Mouse (Mus musculus) liver, embryonic 14.5 days (tissue): ENCODE data around the gene Zscan4d. TPM values are rescaled to one million over a fixed set of nuclear protein-coding genes. Genes with fewer than 3 reads are reported as not detected.
"Not testable (repeated sequence)": the region's sequence is repeated elsewhere in the genome, so short reads cannot be mapped to it uniquely, and the experiment has no call there.

ENCODE experiments used
- ATAC-seq: fragments of 200-750 bp; cut with Nextera tagmentation; 2 replicates; pipeline ENCODE4 v1.8.0; 2017; ENCODE audit warnings: moderate number of reproducible peaks, mild to moderate bottlenecking, moderate library complexity; ENCODE audit not compliant: insufficient read depth
- DNase-seq, 3 experiments: peaks; one replicate each; pipeline ENCODE4 v3.0.0-alpha.2; 2012 to 2013; ENCODE audit warnings: low read depth in 3 of 3, low spot score in 3 of 3
- H3K27ac ChIP-seq: fragments of 300-500 bp; sonication (generic); 2 replicates; pipeline ENCODE4 v1.5.1; 2014; ENCODE audit warnings: moderate library complexity, mild to moderate bottlenecking, control low read depth, inconsistent platforms
- H3K27me3 ChIP-seq: fragments of 300-500 bp; sonication (generic); 2 replicates; pipeline ENCODE4 v1.6.1; 2014; ENCODE audit warnings: mild to moderate bottlenecking, low read length, moderate library complexity; ENCODE audit not compliant: control insufficient read depth, insufficient read depth
- H3K36me3 ChIP-seq: fragments of 300-500 bp; sonication (generic); replicated peaks from 2 replicates; pipeline ENCODE4 v1.6.1; 2014; ENCODE audit warnings: low read depth; ENCODE audit not compliant: control insufficient read depth, insufficient read depth
- H3K4me1 ChIP-seq, 2 experiments: fragments of 200-500 bp in 1 of 2; fragments of 300-500 bp in 1 of 2; sonication (generic) in 1 of 2; replicated peaks; 2 replicates each; pipeline ENCODE4 v1.6.1; 2012 to 2014; ENCODE audit warnings: antibody characterized with exemption in 1 of 2, inconsistent platforms in 1 of 2, low read length in 1 of 2; ENCODE audit not compliant: control insufficient read depth in 2 of 2, insufficient read depth in 2 of 2
- H3K4me2 ChIP-seq: fragments of 300-500 bp; sonication (generic); 2 replicates; pipeline ENCODE4 v1.6.1; 2014; ENCODE audit warnings: low read depth, mild to moderate bottlenecking, control low read depth, moderate library complexity
- H3K4me3 ChIP-seq, 2 experiments: fragments of 200-500 bp in 1 of 2; fragments of 300-500 bp in 1 of 2; sonication (generic) in 1 of 2; 2 replicates each; pipeline ENCODE4 v1.5.1; 2012 to 2014; ENCODE audit warnings: low read depth in 2 of 2, low read length in 2 of 2, mild to moderate bottlenecking in 2 of 2, control low read depth in 1 of 2, inconsistent platforms in 1 of 2, moderate library complexity in 1 of 2; ENCODE audit not compliant: insufficient read depth in 1 of 2
- H3K9ac ChIP-seq: fragments of 300-500 bp; sonication (generic); replicated peaks from 2 replicates; pipeline ENCODE4 v1.6.1; 2014; ENCODE audit warnings: mild to moderate bottlenecking, control low read depth, moderate library complexity
- H3K9me3 ChIP-seq: fragments of 300-500 bp; sonication (generic); 2 replicates; pipeline ENCODE4 v1.6.1; 2016; ENCODE audit warnings: low read length, mixed read lengths; ENCODE audit not compliant: control insufficient read depth
- WGBS: fragments of 180-500 bp; shearing (Covaris S2); extraction: QIAGEN DNeasy Blood & Tissue Kit; methylation state at CpG from one replicate; pipeline ENCODE4 v1.1.7; 2014; ENCODE audit not compliant: insufficient replicate concordance; 5-methylcytosine and 5-hydroxymethylcytosine counted together
- polyA plus RNA-seq, 2 experiments: library from polyadenylated mRNA; depleted of rRNA in 1 of 2; stranded (reverse) in 1 of 2; unstranded in 1 of 2; fragments of >200 nt; fragmentation: Nextera tagmentation in 1 of 2; extraction: Ambion mirVana in 1 of 2; gene quantifications; 2 replicates each; pipeline versions ENCODE4 v1.2.1 to v1.2.3; 2012 to 2014

Gene Zscan4d
- polyA plus RNA-seq (2012; rRNA removed) (not detected in 2 replicates), polyA plus RNA-seq (2014; fragmentation: Nextera tagmentation; extraction: Ambion mirVana) (not detected in 2 replicates)

DNA sequence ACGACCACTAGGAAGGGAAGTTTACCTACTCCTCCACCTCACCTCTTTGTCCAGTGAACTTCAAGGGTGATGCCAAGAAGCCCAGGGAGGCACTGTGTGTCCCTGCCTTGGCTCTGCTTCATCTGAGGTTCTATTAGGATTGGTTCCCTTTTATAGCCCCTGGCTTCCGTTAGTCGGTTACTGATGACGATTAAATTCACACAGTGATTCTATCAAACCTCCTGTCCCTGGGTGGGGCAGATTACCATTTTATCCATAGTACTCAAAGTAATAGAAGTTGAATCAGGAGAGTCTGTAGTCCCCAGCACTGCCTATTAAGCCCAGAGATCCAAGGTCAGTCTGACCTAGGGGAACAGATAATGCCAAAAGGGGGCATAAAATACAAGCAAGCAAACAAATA, at the start of gene Zscan4d:
TSS of gene Zscan4d (minus strand) at position 101 of the 400 bp plus-strand sequence.
- not testable (repeated sequence) for H3K4me3 ChIP-seq, H3K36me3 ChIP-seq, H3K27ac ChIP-seq, ATAC-seq, H3K9me3 ChIP-seq, H3K4me2 ChIP-seq, H3K4me1 ChIP-seq, H3K9ac ChIP-seq, DNase-seq, H3K27me3 ChIP-seq
- 71% methylated on average over 4 of the region's 4 CpGs for WGBS

DNA sequence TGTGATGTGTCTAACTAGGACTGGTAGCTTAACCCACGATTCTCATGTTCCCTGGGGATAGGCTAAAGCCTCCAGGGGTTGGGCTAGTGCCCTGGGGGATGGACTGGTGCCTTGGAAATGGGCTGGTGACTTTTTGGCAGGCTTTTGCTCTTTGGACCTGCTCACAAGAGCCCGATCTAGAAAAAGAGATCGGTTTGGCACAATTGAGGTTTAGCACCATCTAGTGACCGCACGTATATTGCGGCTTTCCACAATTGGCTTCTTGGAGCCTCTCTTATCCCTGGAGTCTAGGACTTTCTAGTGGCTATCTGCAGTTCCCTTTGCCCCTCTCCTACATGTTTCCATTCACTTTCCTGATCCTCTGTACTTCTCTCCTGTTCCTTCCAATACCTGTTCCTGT, 7.9 kb downstream of the Zscan4d start:
- H3K36me3 ChIP-seq, H3K27ac ChIP-seq, ATAC-seq, H3K4me1 ChIP-seq, H3K4me2 ChIP-seq, H3K9me3 ChIP-seq, DNase-seq, H3K9ac ChIP-seq, H3K4me3 ChIP-seq, H3K27me3 ChIP-seq: not testable (repeated sequence)
- 28% methylated on average over 6 of the region's 6 CpGs for WGBS

Other genes starting within 250 kb of the Zscan4d start
- gene Zscan4c, start 160.4 kb downstream of the Zscan4d start, polyA plus RNA-seq (2012; rRNA removed): not detected in 2 replicates
- gene Zscan4c, start 160.4 kb downstream of the Zscan4d start, polyA plus RNA-seq (2014; fragmentation: Nextera tagmentation; extraction: Ambion mirVana): not detected in 2 replicates
- not detected in 2 replicates for gene Zscan4-ps1, start 96.5 kb downstream of the Zscan4d start, polyA plus RNA-seq (2012; rRNA removed)
- not detected in 2 replicates for gene Zscan4-ps1, start 96.5 kb downstream of the Zscan4d start, polyA plus RNA-seq (2014; fragmentation: Nextera tagmentation; extraction: Ambion mirVana)
- not detected in 2 replicates for gene Zscan4e, start 144.5 kb upstream of the Zscan4d start, polyA plus RNA-seq (2012; rRNA removed)
- gene Zscan4e, start 144.5 kb upstream of the Zscan4d start, polyA plus RNA-seq (2014; fragmentation: Nextera tagmentation; extraction: Ambion mirVana): not detected in 2 replicates
- gene Zscan4f, start 231.8 kb upstream of the Zscan4d start, polyA plus RNA-seq (2012; rRNA removed): not detected in 2 replicates
- not detected in 2 replicates for gene Zscan4f, start 231.8 kb upstream of the Zscan4d start, polyA plus RNA-seq (2014; fragmentation: Nextera tagmentation; extraction: Ambion mirVana)